Mouse (Mus musculus) heart, embryonic 14.5 days (tissue): Measurements from ENCODE around the gene Mmrn1. TPM values are rescaled to one million over a fixed set of nuclear protein-coding genes. Genes with fewer than 3 reads are reported as not detected.

Source experiments
- ATAC-seq: fragments of 200-750 bp; cut with Nextera tagmentation; 2 replicates; pipeline ENCODE4 v1.8.0; 2017; ENCODE audit warnings: low read depth, moderate TSS enrichment; ENCODE audit not compliant: insufficient number of reproducible peaks, insufficient read depth, low FRiP score
- H3K27ac ChIP-seq, 2 experiments: fragments of 200-500 bp in 1 of 2; fragments of 300-500 bp in 1 of 2; sonication (generic) in 1 of 2; replicated peaks in 1 of 2; 2 replicates each; pipeline ENCODE4 v1.5.1; 2012 to 2014; ENCODE audit warnings: low read depth in 2 of 2, low read length in 2 of 2, control low read depth in 1 of 2, mild to moderate bottlenecking in 1 of 2, mixed read lengths in 1 of 2; ENCODE audit not compliant: control insufficient read depth in 1 of 2, insufficient read depth in 1 of 2
- H3K27me3 ChIP-seq: fragments of 300-500 bp; sonication (generic); 2 replicates; pipeline ENCODE4 v1.6.1; 2014; ENCODE audit warnings: mild to moderate bottlenecking, low read length, control low read depth; ENCODE audit not compliant: control insufficient read depth, insufficient read depth
- H3K36me3 ChIP-seq: fragments of 300-500 bp; sonication (generic); 2 replicates; pipeline ENCODE4 v1.6.1; 2014; ENCODE audit warnings: mild to moderate bottlenecking, control low read depth, low read length, mixed read lengths; ENCODE audit not compliant: control insufficient read depth, insufficient read depth
- H3K4me1 ChIP-seq, 2 experiments: fragments of 200-500 bp in 1 of 2; fragments of 300-500 bp in 1 of 2; sonication (generic) in 1 of 2; 2 replicates each; pipeline ENCODE4 v1.6.1; 2012 to 2014; ENCODE audit warnings: low read length in 2 of 2, control low read depth in 1 of 2, mixed read lengths in 1 of 2; ENCODE audit not compliant: control insufficient read depth in 2 of 2, insufficient read depth in 2 of 2
- H3K4me2 ChIP-seq: fragments of 300-500 bp; sonication (generic); 2 replicates; pipeline ENCODE4 v1.6.1; 2014; ENCODE audit warnings: mild to moderate bottlenecking, low read length
- H3K4me3 ChIP-seq, 2 experiments: fragments of 200-500 bp in 1 of 2; fragments of 300-500 bp in 1 of 2; sonication (generic) in 1 of 2; 2 replicates each; pipeline ENCODE4 v1.5.1; 2012 to 2014; ENCODE audit warnings: low read length in 2 of 2, mild to moderate bottlenecking in 2 of 2, control low read depth in 1 of 2, low read depth in 1 of 2, moderate library complexity in 1 of 2; ENCODE audit not compliant: control insufficient read depth in 1 of 2, insufficient read depth in 1 of 2
- H3K9ac ChIP-seq: fragments of 300-500 bp; sonication (generic); 2 replicates; pipeline ENCODE4 v1.6.1; 2014; ENCODE audit warnings: mild to moderate bottlenecking, low read length
- H3K9me3 ChIP-seq: fragments of 300-500 bp; sonication (generic); 2 replicates; pipeline ENCODE4 v1.6.1; 2016; ENCODE audit warnings: low read length, control low read depth; ENCODE audit not compliant: control insufficient read depth
- WGBS: fragments of 180-500 bp; shearing (Covaris S2); extraction: QIAGEN DNeasy Blood & Tissue Kit; methylation state at CpG from one replicate; pipeline ENCODE4 v1.1.7; 2014; 5-methylcytosine and 5-hydroxymethylcytosine counted together
- polyA plus RNA-seq: library from polyadenylated mRNA; unstranded; fragments of >200 nt; fragmentation: Nextera tagmentation; extraction: Ambion mirVana; gene quantifications from 2 replicates; pipeline ENCODE4 v1.2.1, GENCODE M21; 2014

Mmrn1 gene
- polyA plus RNA-seq, 1 experiment from 2014 or later: 4.9 TPM

DNA sequence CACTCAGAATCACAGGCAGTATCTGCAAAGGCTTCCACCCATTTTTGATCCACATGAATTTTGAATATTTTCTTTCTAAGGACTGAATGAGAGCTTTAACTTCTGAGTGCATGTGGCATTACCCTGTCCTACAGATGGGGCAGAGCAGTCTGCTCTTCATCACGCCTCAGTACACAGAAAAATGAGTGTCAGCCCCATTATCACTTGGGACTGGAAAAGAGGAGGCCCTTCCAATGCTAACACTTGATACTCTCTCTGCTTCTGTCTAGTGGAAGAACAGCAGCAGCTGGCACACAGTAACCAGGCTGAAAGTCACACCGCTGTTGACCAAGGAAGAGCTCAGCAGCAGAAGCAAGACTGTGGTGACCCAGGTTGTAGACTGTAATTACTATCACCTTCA lies 46.0 kb downstream of the Mmrn1 start:
- Histone ChIP-seq H3K4me1 (no peaks in the 10 kb centered on the region; a peak in 1 of 4 replicates), H3K27ac (no peak overlapping the region), H3K4me2 (no peak overlapping the region), H3K9me3 (no peaks in the 10 kb centered on the region), H3K4me3 (no peak overlapping the region), H3K9ac (no peak overlapping the region), H3K27me3 (no peaks in the 10 kb centered on the region), H3K36me3 (no peaks in the 10 kb centered on the region)
- 63% methylated on average over 2 of the region's 2 CpGs for WGBS
- ATAC-seq: no peak

- 56% methylated on average over 1 of the region's 1 CpGs for WGBS
- Histone ChIP-seq H3K4me3 (no peak overlapping the region), H3K36me3 (no peaks in the 10 kb centered on the region), H3K4me2 (no peak overlapping the region), H3K9ac (no peak overlapping the region), H3K9me3 (no peaks in the 10 kb centered on the region), H3K27me3 (no peaks in the 10 kb centered on the region), H3K4me1 (no peaks in the 10 kb centered on the region), H3K27ac (no peak overlapping the region)
- ATAC-seq: no peak
These were observed 53.8 kb downstream of the Mmrn1 start for GRCm38 (mm10) chr6:60978610-60979009.

GRCm38 (mm10) chr6:60979039-60979438 lies 54.3 kb downstream of the Mmrn1 start:
- ATAC-seq: no peak
- H3K9ac ChIP-seq: no peak overlapping the region
- WGBS: 82% methylated on average over 2 of the region's 2 CpGs

GRCm38 (mm10) chr6:60984360-60984759 lies 59.6 kb downstream of the Mmrn1 start:
- Histone ChIP-seq H3K4me1 (0 out of 4 replicates have a peak, but pooled peaks cover 0 to 9% of the 10 kb centered on the region in 2 experiments), H3K9me3 (no peaks in the 10 kb centered on the region), H3K9ac (no peak overlapping the region), H3K36me3 (no peaks in the 10 kb centered on the region), H3K4me3 (no peak overlapping the region), H3K27ac (no peak overlapping the region), H3K4me2 (no peak overlapping the region), H3K27me3 (no peaks in the 10 kb centered on the region)
- WGBS: 56% methylated on average over 1 of the region's 1 CpGs
- ATAC-seq: no peak

More at GRCm38 (mm10) chr6:60979039-60979438, 54.3 kb downstream of the Mmrn1 start:
- H3K27ac ChIP-seq: no peak overlapping the region
- H3K9me3 ChIP-seq: no peaks in the 10 kb centered on the region
- no peaks in the 10 kb centered on the region for H3K27me3 ChIP-seq
- no peaks in the 10 kb centered on the region for H3K36me3 ChIP-seq
- H3K4me2 ChIP-seq: no peak overlapping the region
- no peaks in the 10 kb centered on the region for H3K4me1 ChIP-seq
- H3K4me3 ChIP-seq: no peak overlapping the region

GRCm38 (mm10) chr6:60985919-60986318 lies 61.1 kb downstream of the Mmrn1 start:
- H3K36me3 ChIP-seq: no peaks in the 10 kb centered on the region
- 0 out of 4 replicates have a peak, but pooled peaks cover 0 to 9% of the 10 kb centered on the region in 2 experiments for H3K4me1 ChIP-seq
- no peak overlapping the region for H3K27ac ChIP-seq
- H3K9ac ChIP-seq: no peak overlapping the region
- H3K4me2 ChIP-seq: no peak overlapping the region
- H3K9me3 ChIP-seq: no peaks in the 10 kb centered on the region
- ATAC-seq: no peak
- 40% methylated on average over 2 of the region's 2 CpGs for WGBS
- no peaks in the 10 kb centered on the region for H3K27me3 ChIP-seq
- no peak overlapping the region for H3K4me3 ChIP-seq

GRCm38 (mm10) chr6:60986914-60987313 lies 62.1 kb downstream of the Mmrn1 start:
- Histone ChIP-seq H3K27ac (no peak overlapping the region), H3K4me1 (0 out of 4 replicates have a peak, but pooled peaks cover 0 to 9% of the 10 kb centered on the region in 2 experiments), H3K27me3 (no peaks in the 10 kb centered on the region), H3K9me3 (no peaks in the 10 kb centered on the region), H3K36me3 (no peaks in the 10 kb centered on the region), H3K9ac (no peak overlapping the region), H3K4me3 (no peak overlapping the region), H3K4me2 (no peak overlapping the region)
- 75% methylated on average over 11 of the region's 11 CpGs for WGBS
- no peak for ATAC-seq

DNA sequence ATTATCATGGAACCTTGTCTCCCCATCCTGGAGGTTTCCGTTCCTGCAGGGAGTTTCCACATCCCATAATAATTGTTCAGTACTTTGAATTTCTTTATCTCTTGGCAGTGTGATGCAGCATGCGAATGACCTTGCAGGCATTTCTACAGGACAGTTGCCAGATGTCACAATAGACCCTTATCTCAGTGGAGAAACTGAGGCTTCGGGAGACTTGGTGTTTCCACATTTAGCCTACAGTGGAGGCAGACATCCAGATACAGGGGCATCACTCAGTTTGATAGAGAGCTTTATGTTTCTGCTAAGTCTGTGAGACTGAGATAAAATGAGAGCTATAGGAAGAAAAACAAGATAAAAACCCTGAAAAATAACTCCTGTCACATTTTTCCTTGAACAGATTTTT lies 63.0 kb downstream of the Mmrn1 start:
- H3K4me1 ChIP-seq: 0 out of 4 replicates have a peak, but pooled peaks cover 0 to 9% of the 10 kb centered on the region in 2 experiments
- no peaks in the 10 kb centered on the region for H3K9me3 ChIP-seq
- 17% methylated on average over 3 of the region's 3 CpGs for WGBS
- H3K36me3 ChIP-seq: no peaks in the 10 kb centered on the region
- H3K9ac ChIP-seq: no peak overlapping the region
- H3K27ac ChIP-seq: no peak overlapping the region
- H3K27me3 ChIP-seq: no peaks in the 10 kb centered on the region
- no peak overlapping the region for H3K4me3 ChIP-seq
- peak; percentile 64 for ATAC-seq
- H3K4me2 ChIP-seq: no peak overlapping the region

- 92% methylated on average over 1 of the region's 1 CpGs for WGBS
- no peak for ATAC-seq
These were observed 67.6 kb downstream of the Mmrn1 start for GRCm38 (mm10) chr6:60992366-60992765.

More at GRCm38 (mm10) chr6:60992366-60992765, 67.6 kb downstream of the Mmrn1 start:
- Histone ChIP-seq H3K27ac (no peak overlapping the region), H3K9me3 (no peaks in the 10 kb centered on the region), H3K4me2 (no peak overlapping the region), H3K9ac (no peak overlapping the region), H3K4me1 (0 out of 4 replicates have a peak, but pooled peaks cover 0 to 6% of the 10 kb centered on the region in 2 experiments), H3K4me3 (no peak overlapping the region), H3K27me3 (no peaks in the 10 kb centered on the region), H3K36me3 (no peaks in the 10 kb centered on the region)
